Mouse (Mus musculus) heart, adult 2 months (tissue): ENCODE measurements around the gene Map3k3.

ENCODE experiments used
- CTCF ChIP-seq: fragments of 200-600 bp; IDR thresholded peaks from 2 replicates; pipeline ENCODE4 v1.8.1; 2022; ENCODE audit warnings: antibody characterized with exemption, mild to moderate bottlenecking, moderate library complexity
- POLR2A ChIP-seq: fragments of 200-500 bp; IDR thresholded peaks from 2 replicates; pipeline ENCODE4 v1.6.1; 2011; ENCODE audit warnings: mild to moderate bottlenecking, low read depth, low read length, control low read depth; ENCODE audit not compliant: insufficient read depth

- no peak for TF ChIP-seq POLR2A
- no peak for TF ChIP-seq CTCF
Observed at GRCm38 (mm10) chr11:106073774-106074173, 10.6 kb upstream of the Map3k3 start.
